Mouse (Mus musculus): Measurements from ENCODE around the gene Gdf11.
A peak's percentile ranks its signal among the peaks of the same experiment; 100 is the strongest.

Gdf11 gene

DNA sequence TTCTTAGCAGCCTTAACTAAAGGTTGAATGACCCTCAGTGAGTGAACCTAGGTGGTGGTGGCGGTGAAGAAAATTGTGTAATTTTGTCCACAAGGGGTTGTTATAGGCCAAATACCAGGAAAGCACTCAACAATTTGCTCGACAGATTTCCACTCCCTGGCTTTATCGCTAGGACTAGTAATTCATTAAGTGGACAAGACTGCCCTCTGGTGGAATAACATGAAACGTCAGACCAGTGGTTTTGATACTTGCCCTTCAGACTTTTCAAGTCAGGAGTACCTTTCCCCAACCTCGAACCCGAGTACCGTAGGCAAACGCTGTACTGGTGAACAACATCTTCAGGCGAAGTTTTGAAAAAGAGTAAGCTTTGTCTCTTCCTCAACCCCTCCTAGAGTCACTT lies 3.9 kb upstream of the Gdf11 start:
- DNase-seq (ENCODE audit: inconsistent ontology term), result peak; percentile 84

DNA sequence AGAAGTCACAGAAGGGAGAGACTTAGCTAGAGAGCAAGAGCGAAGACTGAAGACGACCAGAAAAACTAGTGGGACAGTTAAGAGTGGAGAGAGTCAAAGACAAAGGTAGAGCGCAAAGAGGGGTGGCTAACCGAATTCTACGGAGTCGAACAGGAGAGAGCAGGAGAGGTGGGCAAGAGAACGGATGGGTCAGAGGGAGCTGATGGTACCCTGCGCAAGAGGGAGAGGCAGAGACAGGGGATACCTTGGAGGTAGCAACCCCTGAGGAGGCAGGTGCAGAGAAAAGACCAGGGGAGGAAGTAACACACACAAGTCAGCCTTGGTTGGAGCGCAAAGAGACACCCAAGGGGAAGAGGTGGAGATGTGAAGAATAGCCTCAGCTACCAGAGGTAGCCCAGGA lies 728 bp upstream of the Gdf11 start:
- DNase-seq (ENCODE audit: inconsistent ontology term), result no peak

DNA sequence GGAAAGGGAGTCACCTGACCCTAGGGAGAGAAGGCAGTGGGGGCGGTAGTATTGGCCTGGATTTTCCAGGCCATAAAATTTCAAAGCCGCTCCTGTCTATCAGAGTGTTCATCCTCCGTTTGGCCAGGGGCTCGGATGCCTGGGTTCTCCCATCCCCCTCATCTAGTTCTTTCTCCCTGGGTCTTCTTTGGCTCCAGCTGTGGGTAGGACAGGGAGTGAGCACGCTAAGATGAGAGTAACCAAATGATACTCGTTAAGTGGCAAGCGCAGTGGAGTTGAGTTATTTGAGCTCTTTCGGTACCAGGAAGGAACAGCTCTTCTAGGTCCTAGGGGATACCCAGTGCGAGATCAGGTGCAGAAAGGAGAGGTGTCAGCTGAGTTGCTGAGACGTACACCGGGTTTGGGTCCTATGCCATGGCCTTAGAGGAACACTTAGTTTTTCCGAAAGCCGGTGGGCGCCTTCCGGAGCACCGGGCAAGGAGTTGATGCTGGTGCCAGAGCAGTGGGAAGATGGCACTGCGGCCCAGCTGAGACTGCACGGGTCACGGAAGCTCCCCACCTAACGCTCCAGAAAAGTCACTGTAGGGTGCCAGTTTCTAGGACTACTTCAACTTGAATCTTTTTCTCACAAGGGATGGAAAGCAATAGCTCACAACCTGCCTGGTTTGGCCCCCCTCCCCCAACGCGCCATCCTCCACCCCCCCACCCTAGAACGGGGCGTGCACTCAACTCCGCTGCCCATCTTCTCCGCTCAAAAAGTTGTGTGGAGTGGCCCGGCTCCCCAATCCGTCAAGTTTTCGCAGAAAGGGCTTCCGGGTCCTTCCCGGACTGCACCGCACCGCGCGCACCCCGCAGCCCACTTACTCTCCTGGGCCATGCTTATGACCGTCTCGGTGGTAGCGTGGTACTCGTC lies 879 bp downstream of the Gdf11 start:
- DNase-seq (ENCODE audit: inconsistent ontology term), result no peak

DNA sequence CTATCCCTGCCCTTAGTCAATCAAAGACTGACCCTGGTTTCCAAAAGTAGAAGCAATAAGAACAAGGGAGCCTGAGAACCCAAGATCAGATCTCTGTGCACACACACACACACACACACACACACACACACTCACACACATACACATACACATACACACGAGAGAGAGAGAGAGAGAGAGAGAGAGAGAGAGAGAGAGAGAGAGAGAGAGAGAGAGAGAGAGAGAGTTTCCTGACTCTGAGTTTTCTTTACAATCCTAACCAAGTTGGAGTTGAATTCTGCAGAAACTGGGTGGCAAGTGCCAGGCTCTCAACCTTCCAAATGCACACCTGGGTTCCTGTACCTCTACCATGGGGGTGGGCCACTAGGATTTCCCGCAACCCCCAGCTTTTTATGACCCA lies 1.7 kb downstream of the Gdf11 start:
- DNase-seq (ENCODE audit: inconsistent ontology term), result no peak

DNA sequence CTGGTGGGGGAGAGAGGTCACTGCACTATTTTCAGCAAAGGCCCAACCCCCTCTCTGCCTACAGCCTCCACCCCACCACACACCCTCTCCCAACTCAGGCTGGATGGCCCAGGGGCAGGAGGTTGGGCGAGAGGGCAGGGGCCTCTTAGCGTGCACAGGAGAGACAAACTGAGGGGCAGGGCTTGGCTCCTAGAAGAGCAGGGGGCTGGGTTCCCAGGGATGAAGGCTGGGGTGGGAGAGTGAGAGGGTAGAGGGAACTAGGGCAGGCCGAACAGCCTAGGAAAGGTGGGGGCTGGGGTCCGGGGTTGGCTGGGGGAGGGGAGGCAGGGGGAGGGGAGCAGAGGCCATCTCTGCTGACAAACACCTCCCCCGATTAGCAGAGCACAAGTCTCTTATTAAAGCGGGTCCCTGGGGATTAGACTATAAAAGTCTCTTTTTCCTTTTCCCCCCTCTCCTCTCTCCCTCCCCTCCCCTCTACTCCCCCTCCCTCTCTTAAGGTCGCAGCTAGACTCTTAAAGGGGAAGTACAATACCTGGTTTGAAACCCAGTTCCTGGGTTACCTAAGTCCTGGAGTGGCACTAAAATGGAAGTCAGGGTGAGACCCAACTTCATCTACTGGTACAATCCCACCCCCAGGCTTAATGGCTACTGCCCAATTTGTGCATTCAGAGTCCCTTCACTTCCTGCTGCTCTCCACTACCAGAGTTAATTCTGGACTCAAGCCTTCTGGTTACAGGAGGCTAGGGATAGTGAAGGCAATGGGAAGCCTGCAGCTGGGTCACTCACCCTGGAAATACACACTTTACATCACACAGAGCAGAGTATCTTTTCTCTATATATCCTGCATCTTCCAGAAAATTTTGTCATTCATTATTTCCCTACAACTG lies 2.3 kb downstream of the Gdf11 start:
- DNase-seq (ENCODE audit: inconsistent ontology term), result peak; percentile 29

DNA sequence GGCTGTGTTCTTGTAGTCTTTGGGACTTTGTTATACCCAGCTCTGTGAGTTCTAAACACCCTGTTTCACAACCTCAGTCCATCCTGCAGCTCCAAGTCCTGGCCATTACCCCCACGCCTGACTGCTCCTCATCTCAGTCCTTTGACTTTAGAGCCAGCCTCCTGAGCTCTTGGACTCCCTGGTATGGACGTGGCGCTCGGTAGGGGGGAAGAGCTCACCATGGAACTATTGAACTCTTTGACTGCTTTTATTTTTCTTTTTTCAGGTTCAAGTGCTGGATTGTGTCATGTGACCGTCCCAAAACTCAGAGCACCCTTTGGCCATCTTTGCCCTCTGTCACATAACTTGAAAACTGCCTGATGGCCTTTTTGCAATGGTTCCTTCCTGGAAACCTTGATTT lies 9.5 kb downstream of the Gdf11 start:
- DNase-seq (ENCODE audit: inconsistent ontology term), result no peak

DNA sequence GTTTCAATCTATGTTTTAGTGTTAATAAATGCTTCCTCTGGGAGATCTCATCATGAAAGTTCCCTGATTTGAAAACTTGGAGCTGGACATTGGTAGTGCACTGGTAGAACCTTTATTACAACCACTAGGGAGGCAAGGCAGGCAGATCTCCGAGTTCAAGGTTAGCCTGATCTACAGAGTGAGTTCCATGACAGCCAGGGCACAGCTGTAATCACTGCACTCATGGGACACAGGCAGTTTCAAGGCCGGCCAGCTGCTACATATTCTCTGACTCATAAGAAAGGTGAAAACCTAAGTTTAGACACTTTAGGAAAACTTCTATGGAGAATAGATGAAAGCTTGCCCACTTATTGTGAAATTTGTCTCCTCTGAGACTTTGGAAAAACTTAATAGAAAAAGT lies 12.7 kb downstream of the Gdf11 start:
- DNase-seq (ENCODE audit: inconsistent ontology term), result no peak

DNA sequence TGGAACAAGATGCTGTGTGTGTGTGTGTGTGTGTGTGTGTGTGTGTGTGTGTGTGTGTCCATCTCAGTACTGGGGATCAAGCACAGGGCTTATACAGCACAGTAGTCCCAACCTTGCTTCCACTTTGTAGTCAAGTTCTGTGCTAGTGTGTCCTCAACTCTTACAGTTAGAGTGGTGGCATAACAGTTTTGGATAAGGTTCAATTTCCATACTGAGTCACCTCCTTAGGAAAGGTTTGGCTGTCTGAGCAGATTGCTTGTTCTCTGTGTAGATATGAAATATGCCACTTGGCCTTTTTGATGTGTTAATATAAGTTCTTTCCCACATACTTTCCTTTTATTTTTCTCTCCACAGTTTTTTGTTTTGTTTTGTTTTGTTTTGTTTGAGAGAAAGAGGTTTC lies 13.2 kb downstream of the Gdf11 start:
- no peak for DNase-seq (ENCODE audit: inconsistent ontology term)

DNA sequence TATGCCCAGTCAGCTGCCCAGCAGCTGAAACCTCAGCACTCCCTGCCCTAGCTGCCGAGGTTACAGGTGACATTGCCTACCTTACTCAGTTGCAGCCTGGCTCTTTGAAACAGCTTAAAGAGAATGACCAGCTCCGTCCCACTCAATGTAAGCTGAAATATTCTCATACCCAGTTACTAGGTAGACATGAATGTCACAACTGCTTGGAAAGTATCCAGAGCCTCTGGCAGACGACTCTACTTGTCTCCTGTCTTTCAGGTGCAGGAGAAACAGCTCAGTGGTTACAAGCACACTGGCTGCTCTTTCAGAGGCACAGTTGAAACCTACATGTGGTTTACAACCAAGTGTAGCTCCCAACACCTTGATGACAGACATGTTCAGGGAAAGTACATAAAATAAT lies 21.2 kb downstream of the Gdf11 start:
- no peak for DNase-seq (ENCODE audit: inconsistent ontology term)

DNA sequence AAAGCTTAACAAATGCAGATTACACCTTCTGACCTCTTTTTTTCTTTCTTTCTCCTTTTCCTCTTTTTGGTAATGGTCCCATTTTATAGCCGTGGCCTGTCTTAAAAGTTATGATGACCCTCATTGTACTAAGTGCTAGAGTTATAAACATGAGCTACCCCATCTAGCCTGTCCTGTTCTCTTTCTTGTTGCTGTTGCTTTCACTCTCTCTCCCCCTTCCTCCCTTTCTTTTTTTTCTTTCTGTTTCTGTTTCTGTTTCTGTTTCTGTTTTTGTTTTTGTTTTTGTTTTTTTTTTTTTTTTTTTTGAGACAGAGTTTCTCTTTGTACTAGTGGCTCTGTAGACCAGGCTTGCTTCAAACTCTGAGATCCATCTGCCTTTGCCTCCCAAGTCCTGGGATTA lies 25.0 kb downstream of the Gdf11 start:
- DNase-seq (ENCODE audit: inconsistent ontology term), result no peak

DNA sequence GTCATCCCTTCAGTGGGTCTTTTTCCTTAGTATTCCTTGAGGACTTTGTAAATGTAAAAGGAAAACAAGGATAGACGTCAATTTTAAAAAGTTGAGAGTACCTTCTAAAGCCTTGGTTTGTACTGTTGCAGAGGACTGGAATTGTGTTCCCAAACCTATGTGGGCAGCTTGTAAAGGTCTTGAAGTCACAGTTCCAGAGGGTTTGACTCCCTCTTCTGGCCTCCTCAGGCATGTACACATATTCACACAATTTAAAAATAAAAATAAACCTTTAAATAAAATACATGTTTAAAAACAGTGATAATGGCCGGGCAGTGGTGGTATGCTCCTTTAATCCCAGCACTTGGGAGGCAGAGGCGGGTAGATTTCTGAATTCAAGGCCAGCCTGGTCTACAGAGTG lies 25.5 kb downstream of the Gdf11 start:
- no peak for DNase-seq (ENCODE audit: inconsistent ontology term)

DNA sequence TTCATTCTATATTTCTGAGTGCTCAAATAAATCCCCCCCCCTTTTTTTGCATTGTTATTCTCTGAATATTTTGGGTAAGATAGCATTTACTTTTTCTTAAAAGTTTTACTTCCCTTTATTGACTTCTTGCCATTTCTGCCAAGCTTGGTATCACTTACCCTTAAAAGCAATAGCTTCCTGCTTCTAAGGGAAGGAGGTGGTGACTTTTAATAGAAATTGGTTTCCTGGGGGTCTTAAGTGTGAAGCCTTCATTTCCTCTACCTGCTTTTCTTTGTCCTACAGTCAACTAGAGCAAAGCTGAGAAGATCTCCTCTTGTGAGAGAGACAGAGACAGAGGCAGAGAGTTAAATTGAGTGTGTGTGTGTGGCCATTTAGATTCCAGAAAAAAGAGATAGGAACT lies 30.3 kb downstream of the Gdf11 start:
- no peak for DNase-seq (ENCODE audit: inconsistent ontology term)

DNA sequence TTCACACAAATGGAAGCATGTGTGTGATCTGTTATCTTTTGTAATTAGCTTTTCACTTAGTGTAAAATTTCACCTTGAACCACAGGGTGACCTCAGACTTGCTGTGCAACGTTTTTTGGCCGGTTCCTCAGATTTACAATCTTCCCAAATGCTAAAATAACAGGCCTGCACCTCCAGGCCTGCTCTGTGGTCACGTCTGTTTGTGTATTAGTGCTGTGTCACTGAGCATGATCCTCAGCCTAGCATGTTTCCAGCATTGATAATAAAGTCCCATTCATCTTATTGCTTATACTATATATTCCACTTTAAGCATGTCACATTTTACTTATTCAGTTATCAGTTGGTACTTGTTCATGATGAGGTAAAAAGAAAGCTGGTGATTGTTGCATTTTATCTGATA lies 41.2 kb downstream of the Gdf11 start:
- DNase-seq (ENCODE audit: inconsistent ontology term), result no peak

DNA sequence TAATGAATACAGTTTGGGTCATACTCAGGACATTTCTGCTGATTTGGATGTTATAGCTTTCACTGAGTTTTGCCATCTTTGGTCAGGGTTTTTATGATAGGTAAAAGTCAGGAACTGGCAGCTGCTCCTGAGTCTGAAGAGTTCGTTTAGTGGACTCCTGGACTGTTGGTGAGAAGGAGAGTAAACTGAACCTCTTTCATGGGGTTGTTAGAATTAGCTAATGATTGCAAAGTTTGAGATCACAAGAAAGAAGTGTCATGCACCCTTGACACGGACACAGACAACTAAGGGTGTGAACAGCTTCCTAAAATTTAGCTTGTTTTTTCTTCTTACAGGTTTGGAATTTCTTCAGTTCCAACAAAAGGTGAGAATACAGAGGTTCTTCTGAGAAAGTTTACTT lies 43.1 kb downstream of the Gdf11 start:
- no peak for DNase-seq (ENCODE audit: inconsistent ontology term)

DNA sequence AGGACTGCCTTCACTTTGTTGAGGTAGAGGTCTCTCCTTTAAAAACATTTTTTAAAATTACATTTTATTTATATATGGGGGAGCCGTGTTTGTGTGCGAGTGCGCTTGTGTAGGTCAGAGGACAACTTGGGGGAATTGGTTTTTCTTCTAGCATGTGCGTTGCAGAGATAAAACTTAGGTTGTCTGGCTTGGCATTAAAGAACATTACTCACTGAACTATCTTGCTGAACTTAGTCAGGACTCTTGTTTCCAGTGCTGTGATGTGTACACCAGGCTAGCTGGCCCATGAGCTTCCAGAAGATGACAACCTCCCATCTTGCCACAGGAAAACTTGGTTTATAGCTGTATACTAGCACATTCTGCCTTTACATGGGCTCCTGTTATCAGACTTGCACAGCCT lies 44.9 kb downstream of the Gdf11 start:
- DNase-seq (ENCODE audit: inconsistent ontology term), result no peak

DNA sequence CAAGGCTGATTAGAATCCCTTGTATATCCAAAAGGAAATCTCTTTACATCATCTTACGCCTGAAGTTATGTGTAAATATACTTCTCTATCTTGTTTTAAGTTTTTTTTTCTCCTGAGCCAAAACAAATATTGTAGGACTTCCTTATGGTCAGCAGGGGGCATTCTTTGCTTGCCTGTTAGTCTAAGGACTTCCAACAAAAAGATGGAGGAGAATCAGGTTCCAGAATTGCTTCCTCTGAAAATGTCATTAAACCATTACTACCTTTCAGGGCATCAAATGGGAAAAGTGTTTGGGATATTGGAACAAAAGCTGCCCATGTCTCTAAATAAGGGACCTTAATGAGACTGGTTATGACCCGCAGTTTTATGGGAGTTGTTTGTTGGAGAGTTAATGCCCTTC lies 46.0 kb downstream of the Gdf11 start:
- peak; percentile 30 for DNase-seq (ENCODE audit: inconsistent ontology term)

DNA sequence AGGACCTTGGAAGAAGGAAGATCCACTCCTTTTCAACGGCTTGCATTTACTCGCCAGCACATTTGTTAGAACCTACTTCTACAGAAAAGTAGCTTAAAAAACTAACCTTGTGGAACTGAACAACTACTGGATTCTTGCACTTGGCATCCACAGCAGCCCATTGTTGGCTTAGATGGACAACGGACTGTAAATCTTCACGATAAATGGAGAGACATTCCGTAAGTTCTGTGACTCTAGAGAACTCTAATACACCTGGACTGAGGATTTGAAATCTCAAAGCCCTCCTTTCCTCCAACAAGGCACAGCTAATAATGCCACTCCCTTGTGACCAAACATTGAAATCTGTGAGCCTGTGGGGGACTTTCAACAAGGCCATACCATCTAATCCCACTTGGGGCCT lies 48.3 kb downstream of the Gdf11 start:
- no peak for DNase-seq (ENCODE audit: inconsistent ontology term)

DNA sequence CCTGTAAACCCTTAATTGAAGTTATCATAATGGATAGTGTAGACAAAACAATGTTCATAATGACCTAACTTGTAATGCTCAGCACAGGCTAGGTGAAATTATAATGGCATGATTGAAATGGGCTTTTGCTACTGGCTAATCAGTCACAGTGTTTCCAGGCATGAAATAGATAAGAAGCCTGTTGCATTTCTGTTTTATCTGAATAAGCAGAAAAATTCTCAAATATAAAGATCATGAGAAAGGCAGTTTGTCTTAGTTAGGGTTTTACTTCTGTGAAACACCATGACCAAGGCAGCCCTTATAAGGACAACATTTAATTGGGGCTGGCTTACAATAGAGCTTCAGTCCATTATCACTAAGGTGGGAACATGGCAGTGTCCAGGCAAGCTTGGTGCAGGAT lies 50.9 kb downstream of the Gdf11 start:
- no peak for DNase-seq (ENCODE audit: inconsistent ontology term)

DNA sequence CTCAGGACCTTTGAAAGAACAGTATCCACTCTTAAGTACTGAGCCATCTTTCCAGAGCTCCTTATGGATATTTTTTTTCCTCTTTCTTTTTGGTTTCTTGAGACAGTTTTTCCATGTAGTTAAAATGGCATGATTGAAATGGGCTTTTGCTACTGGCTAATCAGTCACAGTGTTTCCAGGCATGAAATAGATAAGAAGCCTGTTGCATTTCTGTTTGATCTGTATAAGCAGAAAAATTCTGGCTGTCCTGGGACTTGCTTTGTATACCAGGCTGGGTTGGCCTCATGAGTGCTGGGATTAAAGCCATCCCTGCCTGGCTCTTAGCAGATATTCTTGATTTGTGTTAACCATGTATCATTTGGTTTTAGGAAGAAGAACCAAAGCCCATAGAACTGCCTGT lies 52.1 kb downstream of the Gdf11 start:
- no peak for DNase-seq (ENCODE audit: inconsistent ontology term)

DNA sequence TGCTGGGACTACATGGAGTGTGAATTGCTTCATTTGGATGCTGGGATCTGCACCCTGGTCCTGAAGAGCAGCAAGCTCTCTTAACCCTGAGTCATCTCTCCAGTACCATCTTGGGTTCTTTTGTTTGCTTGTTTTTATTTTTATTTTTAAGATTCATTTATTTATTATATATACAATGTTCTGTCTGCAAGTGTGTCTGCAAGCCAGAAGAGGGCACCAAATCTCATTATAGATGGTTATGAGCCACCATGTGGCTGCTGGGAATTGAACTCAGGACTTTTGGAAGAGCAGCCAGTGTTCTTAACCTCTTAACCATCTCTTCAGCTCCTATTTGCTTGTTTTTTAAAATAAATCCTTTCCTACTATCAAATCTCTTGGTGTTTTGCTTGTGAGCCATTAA lies 54.1 kb downstream of the Gdf11 start:
- no peak for DNase-seq (ENCODE audit: inconsistent ontology term)

Data from Muller cell, postnatal 12 days (primary cell).